Mouse (Mus musculus) yolk sac, embryonic 10.5 days (tissue): ENCODE measurements around the gene Odf3l2.

Source experiments
- DNase-seq: peaks from one replicate; pipeline ENCODE4 v3.0.0-alpha.2; 2017; ENCODE audit warnings: low spot score

Gene Odf3l2

DNA sequence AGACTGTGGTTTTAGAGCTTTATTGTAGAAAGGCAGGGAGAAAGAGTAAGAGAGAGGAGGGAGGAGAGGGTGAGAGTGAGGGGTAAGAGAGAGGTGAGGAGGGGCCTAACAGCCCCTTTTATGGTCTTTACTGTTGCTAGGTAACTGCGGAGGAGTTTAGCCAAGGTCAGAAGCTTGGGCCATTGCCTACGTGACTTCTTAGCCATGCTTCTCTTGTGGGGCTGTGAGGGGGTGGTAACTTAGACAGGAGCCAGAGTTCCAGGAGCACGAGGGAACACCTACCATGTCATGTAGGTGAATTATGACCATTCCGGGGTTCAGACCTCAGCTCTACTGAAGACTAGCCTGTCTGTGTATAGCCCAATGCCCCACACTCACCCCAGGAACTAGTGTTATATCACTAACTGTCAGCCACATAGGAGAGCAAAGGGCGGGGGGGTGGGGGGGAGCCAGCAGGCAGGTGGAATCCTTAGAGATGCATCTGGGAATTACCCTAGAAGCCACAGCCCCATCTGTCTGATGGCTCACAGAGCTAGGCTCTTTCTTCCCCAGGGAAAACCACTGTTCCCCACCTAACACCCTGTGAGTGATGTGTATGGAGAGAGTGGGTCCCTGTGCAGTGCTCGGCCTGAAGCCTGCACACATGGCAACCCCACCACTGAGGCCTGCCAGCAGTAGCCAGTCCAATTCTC lies 26.0 kb upstream of the Odf3l2 start:
- no peak for DNase-seq

GRCm38 (mm10) chr10:79670071-79670888 lies 24.7 kb upstream of the Odf3l2 start:
- DNase-seq: no peak

DNA sequence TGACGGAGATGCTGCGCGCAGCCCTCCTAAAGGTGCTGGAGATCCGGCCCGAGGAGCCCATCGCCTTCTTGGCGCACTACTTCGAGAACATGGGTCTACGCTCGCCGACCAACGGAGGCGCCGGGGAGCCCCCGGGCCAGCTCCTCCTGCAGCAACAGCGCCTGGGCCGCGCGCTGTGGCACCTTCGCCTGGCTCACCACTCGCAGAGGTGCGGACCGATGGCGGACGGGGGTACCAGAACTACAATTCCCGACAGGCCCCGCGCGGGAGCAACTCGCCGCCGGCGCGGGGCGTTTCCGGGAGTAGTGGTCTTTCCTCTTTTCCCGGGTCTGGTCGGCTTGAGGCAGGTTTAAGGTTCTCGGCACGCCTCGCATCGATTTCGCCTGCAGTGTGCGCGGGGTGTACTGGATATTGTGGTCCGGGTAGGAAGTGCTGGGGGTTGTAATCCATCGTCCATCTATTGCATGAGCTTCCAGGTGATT lies 24.1 kb upstream of the Odf3l2 start:
- peak; percentile 85 for DNase-seq

GRCm38 (mm10) chr10:79668771-79669575 lies 23.4 kb upstream of the Odf3l2 start, which contains the start of gene Tpgs1:
TSS of gene Tpgs1 (plus strand) at chr10:79669369.
- DNase-seq: peak; percentile 95

- DNase-seq: no peak
These were observed 22.5 kb upstream of the Odf3l2 start for GRCm38 (mm10) chr10:79668076-79668475.

- no peak for DNase-seq
These were observed 21.0 kb upstream of the Odf3l2 start for GRCm38 (mm10) chr10:79666493-79666892.

- DNase-seq: no peak
These were observed 19.5 kb upstream of the Odf3l2 start for GRCm38 (mm10) chr10:79665051-79665450.

DNA sequence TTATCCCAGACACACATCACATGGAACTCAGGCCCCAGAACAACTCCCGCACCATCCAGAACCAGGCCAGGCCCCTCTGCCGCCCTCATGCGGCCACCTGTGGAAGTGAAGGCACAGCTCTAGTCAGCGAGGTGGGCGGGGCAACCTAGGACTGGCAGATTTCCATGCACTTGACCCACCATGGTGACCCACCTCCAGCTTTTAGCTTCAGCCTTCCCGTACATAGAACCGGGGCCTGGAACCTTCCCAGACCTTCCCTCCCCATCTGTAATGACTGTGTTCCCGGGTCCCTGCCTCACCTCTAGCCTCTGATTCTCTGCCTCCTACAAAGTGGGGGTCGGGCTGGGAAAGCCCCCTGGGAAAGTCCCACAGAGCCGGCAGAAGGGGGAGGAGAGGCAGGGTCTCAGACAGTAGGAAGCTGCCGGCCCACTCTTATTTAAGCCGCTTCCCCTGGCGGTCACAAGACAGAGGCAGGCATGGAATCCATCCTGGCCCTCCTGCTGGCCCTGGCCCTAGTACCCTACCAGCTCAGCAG lies 18.7 kb upstream of the Odf3l2 start, which contains the start of gene Madcam1:
TSS of gene Madcam1 (plus strand) at position 429 of the 535 bp plus-strand sequence.
- DNase-seq: peak; percentile 41

DNA sequence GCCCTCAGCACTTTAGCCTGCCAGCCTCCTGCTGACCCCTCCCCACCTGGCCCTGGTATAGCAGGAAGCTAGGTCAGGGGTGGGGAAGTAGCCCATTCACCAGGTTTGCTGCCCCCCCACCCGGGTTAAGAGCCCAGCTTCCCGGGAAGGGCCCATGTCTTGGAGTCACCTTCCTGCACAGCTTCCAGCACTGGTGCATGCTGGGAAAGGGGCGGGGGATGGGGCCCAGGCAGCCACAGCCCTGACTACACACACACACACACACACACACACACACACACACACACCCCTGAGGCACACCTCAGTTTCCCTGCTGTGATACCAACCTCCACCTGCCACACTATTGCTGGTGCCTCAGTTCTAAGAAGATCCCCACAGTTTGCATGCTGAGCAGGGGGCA lies 16.3 kb upstream of the Odf3l2 start:
- no peak for DNase-seq

DNA sequence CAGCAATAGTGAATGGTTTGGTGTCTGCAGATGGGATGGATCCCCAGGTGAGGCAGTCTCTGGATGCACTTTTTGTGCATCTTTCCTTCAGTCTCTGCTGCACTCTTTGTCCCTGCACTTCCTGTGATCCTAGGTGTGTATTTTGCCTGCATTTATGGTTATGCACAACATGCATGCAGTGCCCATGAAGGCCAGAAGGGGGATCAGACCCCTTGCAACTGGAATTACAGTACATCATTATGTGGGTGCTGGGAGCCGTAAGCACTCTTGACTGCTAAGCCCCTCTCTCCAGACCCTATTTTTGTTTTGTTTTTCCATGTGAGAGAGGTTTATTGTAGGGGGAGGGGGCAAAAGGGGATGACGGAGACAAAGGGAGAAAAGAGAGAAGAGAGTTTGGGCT lies 14.8 kb upstream of the Odf3l2 start:
- no peak for DNase-seq

GRCm38 (mm10) chr10:79658829-79659228 lies 13.3 kb upstream of the Odf3l2 start:
- no peak for DNase-seq

DNA sequence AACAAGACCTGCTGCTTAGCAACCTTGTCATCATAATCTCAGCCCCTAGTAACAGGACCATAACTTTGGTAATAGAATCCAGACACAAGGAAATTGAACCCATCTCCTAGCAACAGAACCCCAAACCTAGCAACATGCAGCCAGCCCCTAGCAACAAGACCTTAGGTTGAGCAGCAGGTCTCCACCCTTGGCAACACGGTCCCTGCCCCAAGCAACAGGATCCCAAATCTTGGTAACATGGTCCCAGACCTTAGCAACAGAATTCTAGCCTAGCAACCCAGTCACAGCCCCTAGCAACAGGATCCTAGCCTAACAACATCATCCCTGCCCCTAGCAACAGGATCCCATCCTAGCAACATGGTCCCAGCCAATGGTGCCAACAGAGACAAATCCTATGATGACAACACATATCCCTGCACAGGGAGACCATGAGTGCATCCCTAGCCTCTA lies 9.4 kb upstream of the Odf3l2 start:
- no peak for DNase-seq

- DNase-seq: no peak
These were observed 7.3 kb upstream of the Odf3l2 start for GRCm38 (mm10) chr10:79652789-79653188.

GRCm38 (mm10) chr10:79649070-79649751 lies 3.7 kb upstream of the Odf3l2 start:
- DNase-seq: no peak

GRCm38 (mm10) chr10:79638486-79639204 lies 6.9 kb downstream of the Odf3l2 start:
- DNase-seq: no peak

DNA sequence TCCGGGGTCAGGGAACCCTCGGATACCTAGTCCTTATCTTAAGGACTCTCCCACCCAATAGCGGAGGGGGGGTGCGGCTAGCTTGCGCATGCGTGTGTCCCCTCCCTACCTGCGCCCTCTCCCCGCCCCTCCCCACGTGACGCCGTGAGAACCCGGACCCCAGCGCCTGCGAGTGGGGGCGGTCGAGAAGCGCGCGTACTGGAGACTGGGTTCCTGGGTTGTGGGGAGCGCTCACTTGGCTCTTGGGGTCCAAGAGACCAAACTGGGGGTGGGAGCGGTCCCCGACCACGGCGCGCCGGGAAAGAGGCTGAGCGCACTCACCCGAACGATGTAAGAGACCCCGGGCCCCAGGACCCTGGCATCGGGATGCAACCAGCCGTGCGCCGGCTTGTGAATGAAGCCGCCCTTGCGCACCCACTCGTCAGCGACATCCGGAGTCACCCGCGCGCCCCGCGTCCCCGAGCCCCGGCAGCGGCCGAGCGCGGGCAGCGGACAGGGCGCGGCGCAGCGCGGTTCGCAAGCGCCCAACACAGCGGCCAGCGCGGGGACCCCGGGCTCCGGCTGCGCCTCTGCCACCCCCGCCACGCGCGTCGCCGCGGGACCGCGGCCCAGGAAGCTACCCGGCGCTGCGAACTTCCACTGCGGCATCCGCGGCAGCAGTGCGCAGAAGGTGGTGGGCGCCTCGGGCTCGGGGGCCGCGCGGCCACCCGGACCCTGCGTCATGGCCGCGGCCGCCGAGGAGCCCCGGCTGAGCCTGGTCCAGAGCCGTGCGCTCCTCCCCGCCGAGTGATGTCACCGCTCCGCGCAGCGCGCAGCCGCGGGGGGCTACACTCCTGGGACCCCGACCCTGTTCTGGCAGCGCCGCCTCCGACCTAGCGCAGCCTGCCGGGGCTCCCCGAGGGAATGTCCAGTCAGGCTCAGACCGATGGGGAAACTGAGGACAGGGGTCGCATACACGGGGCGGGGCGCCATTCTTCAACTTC lies 8.1 kb downstream of the Odf3l2 start, which contains the start of gene Shc2:
TSS of gene Shc2 (minus strand) at position 791 of the 983 bp plus-strand sequence.
- peak; percentile 34 for DNase-seq

DNA sequence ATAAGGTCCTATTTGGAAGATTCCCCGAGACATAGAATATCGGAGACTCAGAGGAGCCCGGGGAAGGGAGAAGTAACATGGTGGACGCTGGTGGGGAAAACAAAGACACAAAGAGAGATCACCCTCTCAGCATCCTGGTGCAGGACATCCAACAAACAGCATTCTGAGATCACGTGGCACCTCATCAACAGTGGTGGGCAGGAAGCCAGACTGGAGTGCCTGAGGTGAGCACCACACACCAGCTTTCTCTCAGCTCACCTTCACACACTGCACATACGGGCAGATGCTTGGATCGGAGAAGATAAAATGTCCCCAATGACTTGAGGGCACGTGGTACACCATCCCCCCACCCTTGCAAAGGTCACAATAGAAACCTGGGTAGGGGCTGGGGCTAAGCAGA lies 9.3 kb downstream of the Odf3l2 start:
- no peak for DNase-seq

DNA sequence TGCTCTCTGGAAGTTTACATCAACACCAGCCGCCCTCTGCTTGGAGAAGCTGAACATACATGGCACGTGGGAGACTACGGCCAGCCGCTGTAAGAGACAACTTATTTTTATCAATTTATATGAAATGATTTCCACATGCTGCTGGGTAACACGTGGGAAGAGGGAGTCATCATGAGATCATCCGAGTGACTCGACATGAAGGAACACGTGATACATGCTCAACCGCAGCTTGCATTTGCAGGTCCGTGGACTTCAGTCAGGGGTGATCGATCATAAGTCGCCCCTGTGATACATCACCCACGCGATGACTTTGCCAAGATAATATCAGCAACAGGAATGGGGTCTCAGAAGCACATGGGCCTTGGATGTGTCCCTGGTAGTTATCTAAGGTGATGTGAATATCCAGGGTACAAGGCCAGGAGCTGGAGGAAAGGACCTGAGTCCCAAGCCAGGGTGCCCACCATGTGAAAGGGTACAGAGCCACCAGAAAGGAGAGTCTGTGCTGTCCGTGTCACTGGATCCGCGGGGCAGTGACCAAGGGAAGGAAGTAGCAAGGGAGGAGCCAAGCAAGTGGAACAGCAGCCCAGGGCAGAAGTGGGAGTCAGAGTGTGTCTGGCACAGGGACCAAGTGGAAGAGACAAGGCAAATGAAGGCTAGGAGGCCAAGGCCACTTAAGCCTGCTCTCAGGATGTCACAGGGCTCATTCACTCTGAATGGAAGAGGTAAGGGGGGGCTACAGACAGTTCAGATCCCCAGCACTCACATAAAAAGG lies 12.3 kb downstream of the Odf3l2 start:
- no peak for DNase-seq

GRCm38 (mm10) chr10:79631432-79631831 lies 14.1 kb downstream of the Odf3l2 start:
- no peak for DNase-seq
